In the genomic region with DNA sequence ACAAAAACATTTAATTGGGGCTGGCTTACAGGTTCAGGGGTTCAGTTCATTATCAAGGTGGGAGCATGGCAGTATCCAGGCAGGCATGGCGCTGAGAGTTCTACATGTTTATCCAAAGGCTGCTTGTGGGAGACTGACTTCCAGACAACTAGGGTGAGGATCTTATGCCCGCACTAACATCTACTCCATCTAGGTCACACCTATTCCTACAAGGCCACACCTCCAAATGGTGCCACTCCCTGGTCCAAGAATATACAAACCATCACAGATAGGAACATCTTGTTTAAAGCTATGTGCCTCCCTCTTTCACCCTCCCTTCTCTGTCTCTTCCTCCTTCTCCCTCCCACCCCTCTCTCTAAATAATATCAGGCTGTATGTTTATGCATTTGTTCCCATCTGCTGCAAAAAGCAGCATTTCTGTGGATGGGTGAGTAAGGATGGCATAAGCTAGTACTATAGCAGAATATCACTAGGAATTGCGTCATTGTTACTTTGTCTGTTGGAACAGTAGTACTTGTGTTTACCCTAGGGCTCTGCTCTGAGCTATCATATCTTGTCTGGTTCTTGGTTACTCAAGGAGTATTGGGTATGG, we compare ENCODE assay signal across 19 mouse cellular contexts. TPM values are rescaled to one million over a fixed set of nuclear protein-coding genes. Genes with fewer than 3 reads are reported as not detected.
DNase-seq lines count a peak whose midpoint lies in the region; ATAC-seq and TF ChIP-seq lines count a peak whose summit lies in the region.
"Had no signal": no experiment of that assay in that cellular context is flagged by ENCODE, and none has a peak within 500 bp of the region (broad histone marks: within the 10 kb centered on the region; RNA-seq: fewer than 3 reads in every experiment).

No protein-coding gene starts in this region.

- H3K4me3 ChIP-seq in intestine, embryonic 15.5 days (replicated peaks): no peak overlapping the region
- H3K4me3 ChIP-seq in intestine, postnatal 0 days (ENCODE audit: low read depth, low read length): no peak overlapping the region
- no peak overlapping the region for H3K4me3 ChIP-seq in liver, embryonic 12.5 days
- no peak overlapping the region for H3K4me3 ChIP-seq in cortical plate, adult 2 months (ENCODE audit: insufficient read depth, low read length)
- no peak overlapping the region for H3K4me3 ChIP-seq in forebrain, embryonic 16.5 days (replicated peaks; ENCODE audit: low read length)
- H3K4me3 ChIP-seq: embryonic facial prominence, embryonic 12.5 days; erythroblast, embryonic 14.5 days; heart, adult 2 months had no signal

- TF ChIP-seq POLR2A in cortical plate, adult 2 months (IDR thresholded peaks at IDR 0.05; ENCODE audit: extremely low read depth, insufficient read depth, low read length): no peak

- DNase-seq in liver: no peak
- DNase-seq in spleen, adult 12 weeks (ENCODE audit: low spot score): no peak
- DNase-seq: adrenal gland, adult 2 months; cerebellum, adult 8-10 months; gastrocnemius, postnatal 25 days; heart, adult 2 months; heart, postnatal 36 days; kidney, postnatal 10 days; thymus, postnatal 14 days had no signal

- no peak overlapping the region for H3K27ac ChIP-seq in intestine, embryonic 15.5 days
- no peak overlapping the region for H3K27ac ChIP-seq in intestine, postnatal 0 days (ENCODE audit: low read depth, low read length)
- H3K27ac ChIP-seq in liver, embryonic 12.5 days: no peak overlapping the region
- peak overlapping the region; percentile 76; the same call in 1 of the 2 replicates for H3K27ac ChIP-seq in cortical plate, adult 2 months (ENCODE audit: insufficient read depth, low read length)
- H3K27ac ChIP-seq in forebrain, embryonic 16.5 days (ENCODE audit: low read length): no peak overlapping the region
- H3K27ac ChIP-seq: embryonic facial prominence, embryonic 12.5 days; heart, adult 2 months; liver, embryonic 14.5 days had no signal

- H3K36me3 ChIP-seq in intestine, embryonic 15.5 days: peaks cover 6% of the 10 kb centered on the region
- H3K36me3 ChIP-seq in intestine, postnatal 0 days (ENCODE audit: control insufficient read depth, insufficient read depth): peaks cover 23% of the 10 kb centered on the region
- peaks cover 53% of the 10 kb centered on the region for H3K36me3 ChIP-seq in liver, embryonic 12.5 days
- peaks cover 26% of the 10 kb centered on the region for H3K36me3 ChIP-seq in forebrain, embryonic 16.5 days (ENCODE audit: control insufficient read depth, insufficient read depth)

- H3K9ac ChIP-seq in intestine, embryonic 15.5 days: no peak overlapping the region
- H3K9ac ChIP-seq in intestine, postnatal 0 days (ENCODE audit: low read depth, low read length): no peak overlapping the region
- H3K9ac ChIP-seq in liver, embryonic 12.5 days: no peak overlapping the region
- no peak overlapping the region for H3K9ac ChIP-seq in forebrain, embryonic 16.5 days (replicated peaks; ENCODE audit: low read depth, low read length)
- H3K9ac ChIP-seq: embryonic facial prominence, embryonic 12.5 days; liver, embryonic 14.5 days had no signal

- peak; percentile 23; the same call in 1 of the 2 replicates for ATAC-seq in intestine, embryonic 15.5 days
- ATAC-seq in intestine, postnatal 0 days: no peak
- ATAC-seq in liver, embryonic 12.5 days: 0 out of 2 replicates have a peak, but pooled peaks have one; percentile 32
- peak; percentile 26 for ATAC-seq in forebrain, embryonic 16.5 days
- ATAC-seq: inflammation-experienced regulatory T-cells, adult 6 months; midbrain, embryonic 16.5 days had no signal

- no peaks in the 10 kb centered on the region for H3K4me1 ChIP-seq in intestine, embryonic 15.5 days (replicated peaks)
- H3K4me1 ChIP-seq in intestine, postnatal 0 days (replicated peaks; ENCODE audit: control insufficient read depth, insufficient read depth, low read length): no peaks in the 10 kb centered on the region
- no peaks in the 10 kb centered on the region for H3K4me1 ChIP-seq in liver, embryonic 12.5 days
- 0 out of 2 replicates have a peak, but pooled peaks cover 1% of the 10 kb centered on the region for H3K4me1 ChIP-seq in cortical plate, adult 2 months (ENCODE audit: control insufficient read depth, insufficient read depth, low read length)
- peaks cover 2% of the 10 kb centered on the region; the same call in 1 of the 2 replicates for H3K4me1 ChIP-seq in forebrain, embryonic 16.5 days (replicated peaks; ENCODE audit: control insufficient read depth, insufficient read depth, low read length)
- H3K4me1 ChIP-seq: embryonic facial prominence, embryonic 12.5 days had no signal

- 90% methylated on average over 3 of the region's 3 CpGs for WGBS in intestine, embryonic 15.5 days
- 95% methylated on average over 3 of the region's 3 CpGs for WGBS in intestine, postnatal 0 days
- WGBS in liver, embryonic 12.5 days (ENCODE audit: insufficient replicate concordance): 85% methylated on average over 3 of the region's 3 CpGs
- 98% methylated on average over 3 of the region's 3 CpGs for WGBS in forebrain, embryonic 16.5 days

- no peak for TF ChIP-seq CTCF in intestine, postnatal 0 days (IDR thresholded peaks at IDR 0.05; ENCODE audit: low read depth)
- TF ChIP-seq CTCF in cortical plate, adult 2 months (IDR thresholded peaks at IDR 0.05; ENCODE audit: extremely low read depth, insufficient read depth, low read length): no peak

- H3K9me3 ChIP-seq in intestine, embryonic 15.5 days: no peaks in the 10 kb centered on the region
- H3K9me3 ChIP-seq in intestine, postnatal 0 days (ENCODE audit: control insufficient read depth): 0 out of 2 replicates have a peak, but pooled peaks cover 2% of the 10 kb centered on the region
- H3K9me3 ChIP-seq in liver, embryonic 12.5 days (replicated peaks): no peaks in the 10 kb centered on the region
- no peaks in the 10 kb centered on the region for H3K9me3 ChIP-seq in forebrain, embryonic 16.5 days (ENCODE audit: control insufficient read depth, low read length)
- H3K9me3 ChIP-seq: embryonic facial prominence, embryonic 12.5 days had no signal

- no peaks in the 10 kb centered on the region for H3K27me3 ChIP-seq in intestine, embryonic 15.5 days (replicated peaks)
- no peaks in the 10 kb centered on the region for H3K27me3 ChIP-seq in intestine, postnatal 0 days (replicated peaks; ENCODE audit: control insufficient read depth, insufficient read depth, low read length)
- no peaks in the 10 kb centered on the region for H3K27me3 ChIP-seq in liver, embryonic 12.5 days (replicated peaks)
- no peaks in the 10 kb centered on the region for H3K27me3 ChIP-seq in forebrain, embryonic 16.5 days (replicated peaks; ENCODE audit: control insufficient read depth, insufficient read depth, low read length)
- H3K27me3 ChIP-seq: embryonic facial prominence, embryonic 12.5 days had no signal

- H3K4me2 ChIP-seq in intestine, embryonic 15.5 days (replicated peaks): no peak overlapping the region
- H3K4me2 ChIP-seq in intestine, postnatal 0 days (replicated peaks; ENCODE audit: low read depth): no peak overlapping the region
- no peak overlapping the region for H3K4me2 ChIP-seq in liver, embryonic 12.5 days
- no peak overlapping the region for H3K4me2 ChIP-seq in forebrain, embryonic 16.5 days (ENCODE audit: low read length)
- H3K4me2 ChIP-seq: embryonic facial prominence, embryonic 12.5 days had no signal

RNA-seq across cellular contexts. Expression of a gene that starts 8.2 kb away (rescaled TPM):
- polyA plus RNA-seq in intestine, embryonic 15.5 days (2015; fragmentation: Nextera tagmentation; extraction: Ambion mirVana): 168 and 177 TPM in 2 replicates
- 98.5 and 99.8 TPM in 2 replicates for polyA plus RNA-seq in intestine, postnatal 0 days (2015; fragmentation: Nextera tagmentation; extraction: Ambion mirVana)
- 110 and 117 TPM in 2 replicates for polyA plus RNA-seq in liver, embryonic 12.5 days (2016; fragmentation: Nextera tagmentation; extraction: Ambion mirVana)
- polyA plus RNA-seq in cortical plate, adult 2 months (2012; rRNA removed): 44.3 and 45.5 TPM in 2 replicates
- 158 and 181 TPM in 2 replicates for polyA plus RNA-seq in forebrain, embryonic 16.5 days (2015; fragmentation: Nextera tagmentation; extraction: Ambion mirVana)

RNA-seq across cellular contexts. Expression of a gene that starts 9.5 kb away (rescaled TPM):
- 0.16 TPM in 1 of 2 replicates, not detected in the other for polyA plus RNA-seq in intestine, embryonic 15.5 days (2015; fragmentation: Nextera tagmentation; extraction: Ambion mirVana)
- not detected in 2 replicates for polyA plus RNA-seq in intestine, postnatal 0 days (2015; fragmentation: Nextera tagmentation; extraction: Ambion mirVana)
- polyA plus RNA-seq in liver, embryonic 12.5 days (2016; fragmentation: Nextera tagmentation; extraction: Ambion mirVana): 0.17 TPM in 1 of 2 replicates, not detected in the other
- 0.19 and 0.25 TPM in 2 replicates for polyA plus RNA-seq in cortical plate, adult 2 months (2012; rRNA removed)
- 0.18 TPM in 1 of 2 replicates, not detected in the other for polyA plus RNA-seq in forebrain, embryonic 16.5 days (2015; fragmentation: Nextera tagmentation; extraction: Ambion mirVana)
- polyA plus RNA-seq: adrenal gland, adult 2 months; heart, adult 2 months; midbrain, embryonic 16.5 days had no signal
